Mouse (Mus musculus): Measurements from ENCODE around the gene Gm5105.

DNA sequence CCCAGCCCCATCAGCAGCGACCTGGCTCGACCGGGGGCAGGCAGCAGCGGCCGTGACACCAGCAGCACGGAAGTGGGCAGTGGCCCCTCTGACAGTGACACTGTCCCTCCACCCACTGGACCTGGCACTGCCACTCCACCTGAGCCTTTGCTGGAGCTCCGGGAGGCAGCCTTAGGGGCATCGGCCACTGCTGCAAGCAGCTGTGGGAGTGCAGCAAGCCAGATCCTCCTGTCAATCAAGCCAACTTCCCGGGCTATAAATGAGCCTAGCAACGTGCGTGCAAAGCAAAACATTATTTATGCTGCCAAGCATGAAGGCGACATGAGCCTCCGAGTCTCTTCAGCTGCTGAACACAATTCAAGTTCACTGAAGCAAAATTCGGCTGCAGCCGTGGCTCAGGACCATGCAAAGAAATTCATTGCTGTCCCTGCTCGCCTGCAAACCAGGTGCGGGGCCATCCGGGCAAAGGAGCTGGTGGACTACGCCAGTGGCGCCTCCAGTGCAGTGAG is 786 bp downstream of the Gm5105 start:
- TF ChIP-seq POLR2A (IDR thresholded peaks at IDR 0.05; ENCODE audit: borderline replicate concordance, extremely low read depth, low read depth, low read length) (no peak), CTCF (IDR thresholded peaks at IDR 0.05; ENCODE audit: insufficient read depth, low read length) (no peak)
